Mouse (Mus musculus) small intestine, adult 2 months (tissue): ENCODE measurements around the gene Dclk1.

Experiments
- CTCF ChIP-seq: fragments of 200-500 bp; IDR thresholded peaks from 2 replicates; pipeline ENCODE4 v1.5.1; 2012; ENCODE audit warnings: low read depth, mild to moderate bottlenecking, control low read depth, inconsistent platforms, low read length, moderate library complexity, mixed read lengths; ENCODE audit not compliant: insufficient replicate concordance, insufficient read length; ENCODE audit errors: extremely low read depth
- POLR2A ChIP-seq: fragments of 200-500 bp; IDR thresholded peaks from 2 replicates; pipeline ENCODE4 v1.6.1; 2012; ENCODE audit warnings: low read depth, mild to moderate bottlenecking, control low read depth, inconsistent platforms, low read length, moderate library complexity

GRCm38 (mm10) chr3:55331694-55332093 is 89.5 kb downstream of the Dclk1 start:
- TF ChIP-seq CTCF (no peak), POLR2A (no peak)
